Mouse (Mus musculus) testis, adult 2 months (tissue): ENCODE measurements around the gene Cbl.

Source experiments
- CTCF ChIP-seq: fragments of 200-500 bp; IDR thresholded peaks from 2 replicates; pipeline ENCODE4 v1.5.1; 2012; ENCODE audit warnings: low read depth, mild to moderate bottlenecking, inconsistent platforms, low read length, moderate library complexity; ENCODE audit not compliant: control insufficient read depth, insufficient read depth, insufficient replicate concordance
- POLR2A ChIP-seq: fragments of 200-500 bp; IDR thresholded peaks from 2 replicates; pipeline ENCODE4 v1.6.1; 2012; ENCODE audit warnings: low read depth, mild to moderate bottlenecking, inconsistent platforms, low read length, moderate library complexity; ENCODE audit not compliant: control insufficient read depth

GRCm38 (mm10) chr9:44188223-44188622 is 45.6 kb downstream of the Cbl start:
- no peak for TF ChIP-seq POLR2A
- TF ChIP-seq CTCF, result no peak
